Mouse (Mus musculus) embryonic fibroblast, embryonic 13.5 days (primary cell): Measurements from ENCODE around the gene Prg2.

ENCODE experiments used
- CTCF ChIP-seq: IDR thresholded peaks from 2 replicates; pipeline ENCODE4 v1.5.1; 2011; ENCODE audit warnings: mild to moderate bottlenecking, control low read depth, low read length, moderate library complexity, borderline replicate concordance; ENCODE audit not compliant: insufficient read depth
- POLR2A ChIP-seq: IDR thresholded peaks from 2 replicates; pipeline ENCODE4 v1.6.1; 2011; ENCODE audit warnings: low read depth, mild to moderate bottlenecking, control low read depth, low read length, moderate library complexity

DNA sequence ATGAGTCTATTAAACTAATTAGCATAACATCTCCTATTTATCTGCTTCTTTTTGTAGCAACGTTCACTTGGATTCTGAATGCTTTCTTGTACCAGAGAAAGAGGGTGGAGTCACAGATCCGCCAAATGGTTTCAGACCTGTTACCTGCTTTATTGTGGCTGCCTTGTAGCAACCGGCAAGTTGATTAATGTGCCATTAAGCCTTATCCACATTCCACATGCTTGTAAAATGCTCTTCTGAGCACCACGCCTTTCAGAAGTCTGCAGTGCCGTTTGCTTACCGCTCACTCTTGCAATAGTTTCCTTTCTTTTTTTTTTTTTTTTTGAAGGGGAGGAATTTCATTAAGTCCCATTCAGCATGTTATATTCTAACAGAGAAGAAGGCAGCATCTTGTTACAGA is 49.6 kb downstream of the Prg2 start:
- TF ChIP-seq POLR2A (no peak), CTCF (no peak)
